Mouse (Mus musculus): ENCODE measurements around the gene Nat10. TPM values are rescaled to one million over a fixed set of nuclear protein-coding genes. Genes with fewer than 3 reads are reported as not detected.

Gene Nat10
- polyA plus RNA-seq, 1 experiment from 2014 or later = 33.7 TPM

GRCm38 (mm10) chr2:103678433-103678832 is 82.6 kb downstream of the Nat10 start:
- Histone ChIP-seq H3K27ac (no peak overlapping the region), H3K36me3 (no peaks in the 10 kb centered on the region), H3K4me3 (replicated peaks) (no peak overlapping the region), H3K4me2 (no peak overlapping the region), H3K9ac (replicated peaks) (no peak overlapping the region), H3K27me3 (peaks cover 7% of the 10 kb centered on the region; the same call in 1 of the 2 replicates), H3K4me1 (replicated peaks) (peaks cover 55% of the 10 kb centered on the region), H3K9me3 (no peaks in the 10 kb centered on the region)
- no peak for ATAC-seq (ENCODE audit: insufficient number of reproducible peaks, insufficient read depth, low FRiP score, low TSS enrichment, low read depth)
- 85% methylated on average over 6 of the region's 6 CpGs for WGBS

- Histone ChIP-seq H3K4me1 (replicated peaks) (peaks cover 55% of the 10 kb centered on the region), H3K27ac (no peak overlapping the region), H3K9me3 (no peaks in the 10 kb centered on the region), H3K4me2 (no peak overlapping the region), H3K4me3 (replicated peaks) (no peak overlapping the region), H3K27me3 (peaks cover 7% of the 10 kb centered on the region; the same call in 1 of the 2 replicates), H3K9ac (replicated peaks) (no peak overlapping the region), H3K36me3 (no peaks in the 10 kb centered on the region)
- WGBS = 67% methylated on average over 7 of the region's 7 CpGs
- no peak for ATAC-seq (ENCODE audit: insufficient number of reproducible peaks, insufficient read depth, low FRiP score, low TSS enrichment, low read depth)
Measured at GRCm38 (mm10) chr2:103677614-103678369, 83.3 kb downstream of the Nat10 start.

GRCm38 (mm10) chr2:103676808-103677207 is 84.3 kb downstream of the Nat10 start:
- Histone ChIP-seq H3K4me2 (no peak overlapping the region), H3K9me3 (no peaks in the 10 kb centered on the region), H3K27ac (no peak overlapping the region), H3K4me1 (replicated peaks) (peaks cover 56% of the 10 kb centered on the region), H3K36me3 (no peaks in the 10 kb centered on the region), H3K4me3 (replicated peaks) (no peak overlapping the region), H3K9ac (replicated peaks) (no peak overlapping the region), H3K27me3 (peaks cover 9% of the 10 kb centered on the region; the same call in 1 of the 2 replicates)
- WGBS = 7% methylated on average over 2 of the region's 2 CpGs
- no peak for ATAC-seq (ENCODE audit: insufficient number of reproducible peaks, insufficient read depth, low FRiP score, low TSS enrichment, low read depth)

- ATAC-seq (ENCODE audit: insufficient number of reproducible peaks, insufficient read depth, low FRiP score, low TSS enrichment, low read depth) = no peak
- H3K4me1 ChIP-seq (replicated peaks) = peaks cover 50% of the 10 kb centered on the region
- WGBS = 82% methylated on average over 5 of the region's 5 CpGs
Measured at GRCm38 (mm10) chr2:103675391-103675790, 85.7 kb downstream of the Nat10 start.

GRCm38 (mm10) chr2:103673609-103674008 is 87.5 kb downstream of the Nat10 start:
- Histone ChIP-seq H3K4me2 (no peak overlapping the region), H3K9ac (replicated peaks) (no peak overlapping the region), H3K9me3 (no peaks in the 10 kb centered on the region), H3K27ac (no peak overlapping the region), H3K4me3 (replicated peaks) (no peak overlapping the region), H3K27me3 (peaks cover 9% of the 10 kb centered on the region; the same call in 1 of the 2 replicates), H3K36me3 (no peaks in the 10 kb centered on the region), H3K4me1 (replicated peaks) (peaks cover 51% of the 10 kb centered on the region)
- 89% methylated on average over 4 of the region's 4 CpGs for WGBS
- no peak for ATAC-seq (ENCODE audit: insufficient number of reproducible peaks, insufficient read depth, low FRiP score, low TSS enrichment, low read depth)

More at GRCm38 (mm10) chr2:103675391-103675790, 85.7 kb downstream of the Nat10 start:
- Histone ChIP-seq H3K27me3 (peaks cover 9% of the 10 kb centered on the region; the same call in 1 of the 2 replicates), H3K27ac (no peak overlapping the region), H3K9ac (replicated peaks) (no peak overlapping the region), H3K4me3 (replicated peaks) (no peak overlapping the region), H3K36me3 (no peaks in the 10 kb centered on the region), H3K4me2 (no peak overlapping the region), H3K9me3 (no peaks in the 10 kb centered on the region)

GRCm38 (mm10) chr2:103672573-103673119 is 88.4 kb downstream of the Nat10 start:
- no peak overlapping the region for H3K9ac ChIP-seq (replicated peaks)
- ATAC-seq (ENCODE audit: insufficient number of reproducible peaks, insufficient read depth, low FRiP score, low TSS enrichment, low read depth) = no peak
- H3K4me2 ChIP-seq = no peak overlapping the region
- H3K36me3 ChIP-seq = no peaks in the 10 kb centered on the region
- WGBS = 77% methylated on average over 7 of the region's 7 CpGs
- H3K27ac ChIP-seq = no peak overlapping the region
- H3K4me3 ChIP-seq (replicated peaks) = no peak overlapping the region
- H3K9me3 ChIP-seq = no peaks in the 10 kb centered on the region
- peaks cover 51% of the 10 kb centered on the region for H3K4me1 ChIP-seq (replicated peaks)
- peaks cover 9% of the 10 kb centered on the region; the same call in 1 of the 2 replicates for H3K27me3 ChIP-seq

Other genes with a start within 250 kb of the Nat10 start
- gene Abtb2, start 195.0 kb downstream of the Nat10 start, polyA plus RNA-seq (2016; fragmentation: Nextera tagmentation; extraction: Ambion mirVana) = 19.6 and 21.5 TPM in 2 replicates
- 475 and 477 TPM in 2 replicates for gene Caprin1, start 36.4 kb upstream of the Nat10 start, polyA plus RNA-seq (2016; fragmentation: Nextera tagmentation; extraction: Ambion mirVana)
- gene Lmo2, start 196.7 kb upstream of the Nat10 start, polyA plus RNA-seq (2016; fragmentation: Nextera tagmentation; extraction: Ambion mirVana) = 20.0 and 22.6 TPM in 2 replicates

All from limb, embryonic 12.5 days (tissue).